Mouse (Mus musculus) subcutaneous adipose tissue, adult 2 months (tissue): Measurements from ENCODE around the gene Muc15. TPM values are rescaled to one million over a fixed set of nuclear protein-coding genes. Genes with fewer than 3 reads are reported as not detected.

Experiments
- polyA plus RNA-seq: library from polyadenylated mRNA; depleted of rRNA; stranded (reverse); fragments of >200 nt; gene quantifications from 2 replicates; pipeline ENCODE4 v1.2.3, GENCODE M21; 2012; ENCODE audit warnings: low replicate concordance; rRNA removed

Muc15 gene
- 0.17 TPM in 1 of 2 replicates, not detected in the other for polyA plus RNA-seq

DNA sequence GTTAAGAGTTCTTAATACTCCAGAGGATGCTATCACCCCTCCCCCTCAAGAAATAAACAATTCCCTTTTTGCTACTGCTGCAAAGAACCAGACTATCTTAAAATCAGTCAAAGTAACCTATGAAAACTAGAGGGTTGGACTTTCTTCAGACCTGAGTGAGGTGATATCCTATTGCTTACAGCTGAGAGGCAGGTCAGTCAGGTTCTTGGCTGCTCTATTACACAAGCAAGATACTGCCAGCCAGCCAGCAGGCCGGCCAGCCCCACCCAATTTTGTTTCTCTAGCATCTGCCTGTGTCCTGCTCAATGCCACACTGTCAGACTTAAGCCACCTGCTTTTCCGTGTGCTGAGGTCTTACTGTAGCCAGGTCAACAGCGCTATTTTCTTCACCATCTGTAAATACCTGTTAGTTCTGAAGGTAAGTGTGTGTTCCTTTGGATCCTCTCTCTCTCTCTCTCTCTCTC lies at the start of gene Muc15:
Muc15 (plus strand) TSS at position 51 of the 464 bp plus-strand sequence.

Other genes with a start within 250 kb of the Muc15 start
- gene Slc5a12, start 124.0 kb upstream of the Muc15 start, polyA plus RNA-seq: not detected in 2 replicates
- gene Ano3, start 229.6 kb downstream of the Muc15 start, polyA plus RNA-seq: 0.06 and 0.14 TPM in 2 replicates